Mouse (Mus musculus) neural tube, embryonic 15.5 days (tissue): Measurements from ENCODE around the gene Ugt1a9. TPM values are rescaled to one million over a fixed set of nuclear protein-coding genes. Genes with fewer than 3 reads are reported as not detected.

Source experiments
- ATAC-seq: fragments of 200-750 bp; cut with Nextera tagmentation; 2 replicates; pipeline ENCODE4 v1.8.0; 2017; ENCODE audit warnings: mild to moderate bottlenecking, moderate TSS enrichment, moderate library complexity; ENCODE audit not compliant: low FRiP score
- H3K27ac ChIP-seq: fragments of 300-500 bp; sonication (generic); replicated peaks from 2 replicates; pipeline ENCODE4 v1.5.1; 2015; ENCODE audit warnings: mild to moderate bottlenecking, inconsistent platforms
- H3K27me3 ChIP-seq: fragments of 300-500 bp; sonication (generic); replicated peaks from 2 replicates; pipeline ENCODE4 v1.6.1; 2015; ENCODE audit warnings: inconsistent platforms
- H3K36me3 ChIP-seq: fragments of 300-500 bp; sonication (generic); 2 replicates; pipeline ENCODE4 v1.6.1; 2015; ENCODE audit warnings: inconsistent platforms
- H3K4me1 ChIP-seq: fragments of 300-500 bp; sonication (generic); 2 replicates; pipeline ENCODE4 v1.6.1; 2015; ENCODE audit warnings: inconsistent platforms
- H3K4me2 ChIP-seq: fragments of 300-500 bp; sonication (generic); 2 replicates; pipeline ENCODE4 v1.6.1; 2015; ENCODE audit warnings: inconsistent platforms, mild to moderate bottlenecking, moderate library complexity
- H3K4me3 ChIP-seq: fragments of 300-500 bp; sonication (generic); replicated peaks from 2 replicates; pipeline ENCODE4 v1.5.1; 2015; ENCODE audit warnings: mild to moderate bottlenecking, inconsistent platforms
- H3K9ac ChIP-seq: fragments of 300-500 bp; sonication (generic); replicated peaks from 2 replicates; pipeline ENCODE4 v1.6.1; 2015; ENCODE audit warnings: mild to moderate bottlenecking, inconsistent platforms
- H3K9me3 ChIP-seq: fragments of 300-500 bp; sonication (generic); replicated peaks from 2 replicates; pipeline ENCODE4 v1.6.1; 2016; ENCODE audit warnings: inconsistent platforms
- WGBS: fragments of 180-500 bp; shearing (Covaris S2); methylation state at CpG from one replicate; pipeline ENCODE4 v1.1.7; 2015; ENCODE audit warnings: mixed read lengths; 5-methylcytosine and 5-hydroxymethylcytosine counted together
- polyA plus RNA-seq: library from polyadenylated mRNA; unstranded; fragments of >200 nt; fragmentation: Nextera tagmentation; extraction: Ambion mirVana; gene quantifications from 2 replicates; pipeline ENCODE4 v1.2.1, GENCODE M21; 2015

The Ugt1a9 gene
- polyA plus RNA-seq, 1 experiment from 2014 or later = 0.12 TPM

DNA sequence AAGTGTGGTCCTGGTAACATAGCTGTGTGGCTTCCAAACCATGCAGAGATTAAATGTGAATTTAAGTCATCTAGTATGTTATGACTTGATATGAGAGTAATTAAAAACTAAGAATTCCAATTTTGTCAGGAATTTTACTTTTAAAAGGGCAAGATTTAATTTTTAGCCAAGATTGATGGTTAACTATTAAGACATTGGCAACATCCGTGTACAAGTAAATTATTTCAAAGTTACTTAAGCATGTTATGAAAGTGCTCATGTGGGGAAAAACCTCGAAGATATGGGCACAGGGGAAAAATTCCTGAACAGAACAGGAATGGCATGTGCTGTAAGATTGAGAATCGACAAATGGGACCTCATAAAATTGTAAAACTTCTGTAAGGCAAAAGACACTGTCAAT, 126.8 kb downstream of the Ugt1a9 start:
- no peak for ATAC-seq
- Histone ChIP-seq H3K9ac (no peak overlapping the region), H3K36me3 (no peaks in the 10 kb centered on the region), H3K4me2 (no peak overlapping the region), H3K9me3 (no peaks in the 10 kb centered on the region), H3K27ac (no peak overlapping the region), H3K4me1 (no peaks in the 10 kb centered on the region), H3K4me3 (no peak overlapping the region), H3K27me3 (no peaks in the 10 kb centered on the region)
- WGBS = 76% methylated on average over 3 of the region's 3 CpGs

- H3K4me1 ChIP-seq = peaks cover under 1% of the 10 kb centered on the region
- 0 out of 2 replicates have a peak, but pooled peaks cover 2% of the 10 kb centered on the region for H3K9me3 ChIP-seq
- no peak overlapping the region for H3K27ac ChIP-seq
- no peak overlapping the region for H3K9ac ChIP-seq
- H3K36me3 ChIP-seq = no peaks in the 10 kb centered on the region
- WGBS = 76% methylated on average over 2 of the region's 2 CpGs
- no peaks in the 10 kb centered on the region for H3K27me3 ChIP-seq
- H3K4me2 ChIP-seq = no peak overlapping the region
- H3K4me3 ChIP-seq = no peak overlapping the region
- no peak for ATAC-seq
These were observed 129.4 kb downstream of the Ugt1a9 start for GRCm38 (mm10) chr1:88199996-88200395.

GRCm38 (mm10) chr1:88200456-88200855, 129.9 kb downstream of the Ugt1a9 start, which contains the start of gene Ugt1a2:
Ugt1a2 (plus strand) TSS chr1:88200601.
- H3K4me2 ChIP-seq = no peak within 1 kb of the TSS
- H3K4me3 ChIP-seq = no peak within 1 kb of the TSS
- H3K27me3 ChIP-seq = no peaks in the 10 kb centered on the region
- WGBS = 82% methylated on average over 7 of the region's 7 CpGs
- no peaks in the 10 kb centered on the region for H3K36me3 ChIP-seq
- H3K27ac ChIP-seq = no peak within 1 kb of the TSS
- ATAC-seq = no peak
- H3K9me3 ChIP-seq = 0 out of 2 replicates have a peak, but pooled peaks cover 2% of the 10 kb centered on the region
- peaks cover 5% of the 10 kb centered on the region for H3K4me1 ChIP-seq
- H3K9ac ChIP-seq = no peak within 1 kb of the TSS

DNA sequence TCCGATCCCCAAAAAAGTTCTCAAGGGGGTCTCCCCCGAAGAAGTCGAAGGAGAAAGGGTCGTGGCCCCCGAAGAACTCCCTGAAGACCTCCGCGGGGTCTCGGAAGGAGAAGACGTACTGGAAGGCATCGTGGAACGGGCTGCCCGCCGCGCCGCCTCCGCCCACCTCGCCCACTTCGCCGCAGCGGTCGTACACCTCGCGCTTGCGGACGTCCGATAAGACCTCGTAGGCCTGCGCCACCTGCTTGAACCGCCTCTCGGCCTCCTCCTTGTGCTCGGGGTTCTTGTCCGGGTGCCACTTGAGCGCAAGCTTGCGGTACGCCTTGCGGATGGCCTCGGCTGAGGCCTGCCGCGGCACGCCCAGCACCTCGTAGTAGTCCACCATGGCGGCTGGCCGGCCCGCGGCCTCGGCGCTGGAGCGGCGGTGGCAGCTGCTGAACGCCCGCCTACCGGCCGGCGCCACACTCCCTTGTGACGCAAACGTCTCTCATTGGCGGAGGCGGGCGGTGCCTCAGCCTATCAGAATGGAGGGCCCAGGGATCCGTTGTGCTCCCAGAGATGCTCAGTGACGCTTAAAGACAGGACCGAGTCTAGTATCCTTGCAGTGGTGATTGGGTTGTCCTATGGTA, 134.8 kb downstream of the Ugt1a9 start, which contains the start of gene Dnajb3:
Gene Dnajb3 (minus strand): TSS at position 489 of the 629 bp plus-strand sequence.
- ATAC-seq = peak; percentile 100
- H3K27me3 ChIP-seq = no peaks in the 10 kb centered on the region
- 0 out of 2 replicates have a peak, but pooled peaks cover 2% of the 10 kb centered on the region for H3K9me3 ChIP-seq
- 6% methylated on average over 62 of the region's 62 CpGs for WGBS
- H3K9ac ChIP-seq = peak within 1 kb of the TSS; percentile 71
- H3K27ac ChIP-seq = peak within 1 kb of the TSS; percentile 76
- H3K4me3 ChIP-seq = peak within 1 kb of the TSS; percentile 51
- peaks cover 11% of the 10 kb centered on the region for H3K4me1 ChIP-seq
- H3K4me2 ChIP-seq = peak within 1 kb of the TSS; percentile 89
- H3K36me3 ChIP-seq = no peaks in the 10 kb centered on the region

DNA sequence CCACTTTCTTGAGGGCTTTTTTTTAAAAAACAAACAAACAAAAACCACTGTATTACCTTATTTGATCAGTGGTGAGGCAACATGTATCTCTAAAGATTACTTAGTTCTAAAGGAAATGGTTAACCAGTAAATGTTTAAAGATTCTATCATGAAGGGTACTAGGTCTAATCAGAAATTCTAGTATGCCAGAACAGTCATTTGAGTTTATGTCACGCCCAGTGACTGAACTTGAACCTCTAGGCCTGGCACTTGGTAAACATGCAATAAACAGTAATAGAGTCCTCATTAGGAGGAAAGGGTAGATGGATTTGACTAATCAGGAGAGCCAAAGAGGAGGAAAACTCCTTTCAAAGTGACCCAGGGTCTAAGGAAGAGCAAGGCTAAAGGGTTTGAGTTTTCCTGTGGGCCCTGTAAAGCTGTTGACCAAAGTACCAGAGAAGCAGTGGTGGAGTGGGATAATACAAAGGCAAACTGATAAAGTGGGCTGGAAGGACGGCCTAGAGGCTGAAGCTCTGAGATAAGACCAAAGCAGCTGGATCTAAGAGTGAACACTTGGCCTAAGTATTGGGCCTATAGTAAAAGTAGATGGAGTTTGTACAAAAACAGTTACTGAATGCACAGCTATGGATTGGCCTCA, 136.4 kb downstream of the Ugt1a9 start:
- no peak overlapping the region for H3K4me2 ChIP-seq
- no peak overlapping the region for H3K4me3 ChIP-seq
- H3K27me3 ChIP-seq = no peaks in the 10 kb centered on the region
- H3K9ac ChIP-seq = no peak overlapping the region
- no peak overlapping the region for H3K27ac ChIP-seq
- 83% methylated on average over 2 of the region's 2 CpGs for WGBS
- H3K9me3 ChIP-seq = peaks cover 9% of the 10 kb centered on the region
- H3K36me3 ChIP-seq = no peaks in the 10 kb centered on the region
- ATAC-seq = no peak
- H3K4me1 ChIP-seq = peaks cover 11% of the 10 kb centered on the region

DNA sequence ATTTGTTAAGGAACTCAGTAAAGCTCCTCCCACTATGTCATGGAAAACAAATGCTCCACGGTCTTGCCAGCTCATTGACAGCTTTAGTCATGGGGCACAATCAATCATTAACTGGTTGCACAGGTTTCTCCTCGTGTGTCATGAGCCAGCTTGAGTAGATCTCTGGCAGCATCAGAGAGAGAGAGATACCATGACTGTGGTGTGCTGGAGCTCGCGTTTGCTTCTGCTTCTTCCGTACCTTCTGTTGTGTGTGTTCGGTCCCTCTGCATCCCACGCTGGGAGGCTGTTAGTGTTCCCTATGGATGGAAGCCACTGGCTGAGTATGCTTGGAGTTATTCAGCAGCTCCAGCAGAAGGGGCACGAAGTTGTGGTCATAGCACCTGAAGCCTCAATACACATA, 141.2 kb downstream of the Ugt1a9 start, which contains the start of gene Ugt1a1:
Gene Ugt1a1 (plus strand): TSS at position 148 of the 400 bp plus-strand sequence.
- Histone ChIP-seq H3K9ac (no peak within 1 kb of the TSS), H3K9me3 (peaks cover 52% of the 10 kb centered on the region), H3K4me2 (no peak within 1 kb of the TSS), H3K27ac (no peak within 1 kb of the TSS), H3K36me3 (no peaks in the 10 kb centered on the region), H3K27me3 (no peaks in the 10 kb centered on the region), H3K4me1 (no peaks in the 10 kb centered on the region), H3K4me3 (no peak within 1 kb of the TSS)
- 70% methylated on average over 8 of the region's 8 CpGs for WGBS
- no peak for ATAC-seq

DNA sequence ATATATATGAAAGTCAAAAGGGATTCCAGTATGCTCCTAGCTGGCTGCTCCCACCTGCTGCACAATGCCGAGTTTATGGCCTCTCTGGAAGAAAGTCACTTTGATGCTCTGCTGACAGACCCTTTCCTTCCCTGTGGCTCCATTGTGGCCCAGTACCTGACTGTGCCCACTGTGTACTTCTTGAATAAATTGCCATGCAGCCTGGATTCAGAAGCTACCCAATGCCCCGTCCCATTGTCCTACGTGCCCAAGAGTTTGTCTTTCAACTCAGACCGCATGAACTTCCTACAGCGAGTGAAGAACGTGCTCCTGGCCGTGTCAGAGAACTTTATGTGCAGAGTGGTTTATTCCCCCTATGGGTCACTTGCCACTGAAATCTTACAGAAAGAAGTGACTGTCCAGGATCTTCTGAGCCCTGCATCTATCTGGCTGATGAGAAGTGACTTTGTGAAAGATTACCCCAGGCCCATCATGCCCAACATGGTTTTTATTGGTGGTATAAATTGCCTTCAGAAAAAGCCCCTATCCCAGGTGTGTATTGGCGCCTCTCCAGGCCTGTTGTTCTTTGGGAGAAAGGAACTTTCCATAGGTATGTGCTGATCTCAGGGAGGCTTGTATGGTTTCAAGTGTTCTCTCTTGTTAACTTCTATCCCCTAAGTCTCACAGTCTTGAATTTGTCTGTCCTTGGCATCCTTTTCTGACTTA, 141.9 kb downstream of the Ugt1a9 start:
- WGBS = 63% methylated on average over 8 of the region's 8 CpGs
- Histone ChIP-seq H3K27me3 (no peaks in the 10 kb centered on the region), H3K4me2 (no peak overlapping the region), H3K4me1 (no peaks in the 10 kb centered on the region), H3K27ac (no peak overlapping the region), H3K9ac (no peak overlapping the region), H3K9me3 (peaks cover 58% of the 10 kb centered on the region), H3K36me3 (no peaks in the 10 kb centered on the region), H3K4me3 (no peak overlapping the region)
- 0 out of 2 replicates have a peak, but pooled peaks have one; percentile 9 for ATAC-seq

- Histone ChIP-seq H3K4me1 (no peaks in the 10 kb centered on the region), H3K27me3 (no peaks in the 10 kb centered on the region), H3K9me3 (peaks cover 61% of the 10 kb centered on the region), H3K9ac (no peak overlapping the region), H3K4me2 (no peak overlapping the region), H3K27ac (no peak overlapping the region), H3K36me3 (no peaks in the 10 kb centered on the region), H3K4me3 (no peak overlapping the region)
- 81% methylated on average over 1 of the region's 1 CpGs for WGBS
- no peak for ATAC-seq
These were observed 142.5 kb downstream of the Ugt1a9 start for GRCm38 (mm10) chr1:88213061-88213460.

DNA sequence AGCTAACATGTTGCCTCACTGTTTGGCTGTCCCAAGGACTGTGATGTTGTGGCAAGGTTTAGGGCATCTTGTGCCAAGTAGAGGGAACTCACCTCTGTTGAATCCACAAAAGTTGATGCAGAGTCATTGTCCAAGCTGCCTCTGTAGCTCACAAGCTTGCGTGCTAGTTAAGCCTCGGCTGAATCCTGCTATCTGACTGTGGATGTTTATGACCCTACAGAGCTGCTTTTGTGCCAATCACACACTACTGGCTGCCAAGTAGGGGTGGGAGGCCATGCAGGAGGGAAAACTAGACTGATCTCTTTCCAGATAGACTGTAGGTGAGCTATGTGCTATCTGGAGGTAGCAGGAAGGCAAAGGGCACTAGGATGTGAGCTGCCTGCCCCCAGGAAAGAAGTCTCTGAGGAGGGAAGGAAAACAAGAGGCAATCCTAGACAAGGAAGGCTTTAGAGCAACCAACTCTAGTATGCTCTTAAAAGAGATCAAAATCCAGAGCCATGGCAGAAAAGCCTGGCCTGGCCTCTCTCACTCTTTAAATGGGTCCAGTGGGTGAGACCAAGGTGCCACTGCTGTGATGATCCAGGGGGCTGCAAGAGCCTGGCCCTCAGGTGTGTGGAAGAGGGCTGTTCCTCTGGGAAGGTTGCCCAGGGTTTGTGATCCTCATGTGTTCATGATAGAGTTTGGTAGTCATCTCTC, 143.3 kb downstream of the Ugt1a9 start:
- 84% methylated on average over 2 of the region's 2 CpGs for WGBS

DNA sequence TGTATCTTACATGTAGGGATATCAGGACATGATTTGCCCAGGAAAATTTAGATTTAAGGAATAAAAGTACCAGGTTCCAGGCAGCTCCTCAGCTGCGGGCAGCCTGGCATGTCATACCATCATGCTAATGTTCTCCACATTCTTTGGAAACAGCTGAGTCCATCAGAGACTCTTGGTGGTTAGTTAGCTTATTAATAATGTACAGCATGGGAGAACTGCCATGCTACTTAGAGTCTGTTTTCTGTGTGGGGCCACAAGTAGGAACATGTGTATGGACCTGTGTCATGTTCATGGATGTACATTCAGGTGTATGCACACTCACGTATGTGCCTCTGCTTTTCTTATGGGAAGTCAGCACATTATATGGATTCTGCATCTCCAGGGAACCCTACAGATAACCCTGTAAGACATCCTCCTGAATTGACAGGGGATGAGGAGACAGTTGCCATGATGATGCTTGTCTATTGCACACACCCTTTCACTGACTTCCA, 143.9 kb downstream of the Ugt1a9 start:
- Histone ChIP-seq H3K9ac (no peak overlapping the region), H3K4me2 (no peak overlapping the region), H3K36me3 (no peaks in the 10 kb centered on the region), H3K9me3 (peaks cover 61% of the 10 kb centered on the region), H3K4me1 (no peaks in the 10 kb centered on the region), H3K27ac (no peak overlapping the region), H3K4me3 (no peak overlapping the region), H3K27me3 (no peaks in the 10 kb centered on the region)
- no peak for ATAC-seq
- 81% methylated on average over 2 of the region's 2 CpGs for WGBS

More for the DNA sequence above, 143.3 kb downstream of the Ugt1a9 start:
- H3K9ac ChIP-seq = no peak overlapping the region
- H3K4me1 ChIP-seq = no peaks in the 10 kb centered on the region
- H3K4me2 ChIP-seq = no peak overlapping the region
- no peak for ATAC-seq
- no peaks in the 10 kb centered on the region for H3K36me3 ChIP-seq
- peaks cover 61% of the 10 kb centered on the region for H3K9me3 ChIP-seq
- H3K27ac ChIP-seq = no peak overlapping the region
- no peak overlapping the region for H3K4me3 ChIP-seq
- no peaks in the 10 kb centered on the region for H3K27me3 ChIP-seq
